In the genomic region with DNA sequence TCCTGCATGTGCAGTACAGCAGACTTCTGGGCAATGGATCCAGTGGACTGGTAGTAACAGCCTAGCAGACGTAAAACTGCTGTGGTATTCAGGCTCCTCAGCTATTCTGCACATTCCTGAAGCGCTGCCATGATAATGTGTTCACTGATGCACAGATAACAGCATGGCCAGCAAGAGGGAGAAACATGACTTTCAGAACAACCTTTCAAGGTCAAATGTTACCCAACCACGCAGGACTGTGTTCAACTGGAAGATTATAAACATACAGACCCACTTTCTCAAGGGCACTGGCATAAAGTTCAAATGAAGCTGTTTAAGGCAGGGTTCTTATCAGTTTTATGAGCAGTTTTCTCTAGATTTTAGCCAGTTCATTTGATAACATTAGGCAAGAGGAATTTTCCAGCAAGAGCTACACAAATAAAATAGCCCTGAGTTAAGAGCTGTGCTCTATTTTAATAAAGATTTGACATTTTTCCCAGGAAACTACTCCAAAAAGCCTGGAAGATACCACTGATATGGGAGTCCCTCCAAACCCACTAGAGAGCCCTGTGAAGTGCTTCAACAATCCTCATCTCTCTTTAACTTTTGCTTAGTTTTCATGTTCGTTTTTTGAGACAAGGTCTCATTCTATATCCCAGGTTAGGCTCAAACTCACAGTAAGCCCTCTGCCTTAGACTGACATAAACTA, we compare ENCODE assay signal across 10 mouse cellular contexts.
A peak's percentile ranks its signal among the peaks of the same experiment; 100 is the strongest.
DNase-seq lines count a peak whose midpoint lies in the region; ATAC-seq and TF ChIP-seq lines count a peak whose summit lies in the region.
"Had no signal": no experiment of that assay in that cellular context is flagged by ENCODE, and none has a peak within 500 bp of the region (broad histone marks: within the 10 kb centered on the region; RNA-seq: fewer than 3 reads in every experiment).

No protein-coding gene starts in this region.

- peak; percentile 20 to 22 for DNase-seq in adrenal gland, adult 18-20 months (ENCODE audit: low spot score in 2 of 2)
- peak; percentile 70 for DNase-seq in lung, postnatal 36 days
- no peak for DNase-seq in gastrocnemius, postnatal 10 days
- DNase-seq in forebrain, embryonic 11.5 days (ENCODE audit: low spot score): no peak
- DNase-seq in T-cell, adult 2 months (ENCODE audit: low spot score): no peak
- DNase-seq: cerebellum, postnatal 14 days had no signal

- no peak overlapping the region for H3K4me3 ChIP-seq in intestine, embryonic 15.5 days (replicated peaks)
- H3K4me3 ChIP-seq in intestine, postnatal 0 days (ENCODE audit: low read depth, low read length): no peak overlapping the region
- no peak overlapping the region for H3K4me3 ChIP-seq in kidney, embryonic 15.5 days (replicated peaks)
- H3K4me3 ChIP-seq in forebrain, embryonic 11.5 days (ENCODE audit: low read depth, low read length): no peak overlapping the region

- H3K4me2 ChIP-seq in intestine, embryonic 15.5 days (replicated peaks): no peak overlapping the region
- no peak overlapping the region for H3K4me2 ChIP-seq in intestine, postnatal 0 days (replicated peaks; ENCODE audit: low read depth)
- H3K4me2 ChIP-seq in kidney, embryonic 15.5 days: no peak overlapping the region
- H3K4me2 ChIP-seq in forebrain, embryonic 11.5 days (ENCODE audit: low read depth, low read length, severe bottlenecking): no peak overlapping the region

- no peak overlapping the region for H3K9ac ChIP-seq in intestine, embryonic 15.5 days
- H3K9ac ChIP-seq in intestine, postnatal 0 days (ENCODE audit: low read depth, low read length): no peak overlapping the region
- H3K9ac ChIP-seq in kidney, embryonic 15.5 days: no peak overlapping the region
- H3K9ac ChIP-seq in forebrain, embryonic 11.5 days (ENCODE audit: low read length): no peak overlapping the region

- no peak for TF ChIP-seq CTCF in intestine, postnatal 0 days (IDR thresholded peaks at IDR 0.05; ENCODE audit: low read depth)

- no peaks in the 10 kb centered on the region for H3K9me3 ChIP-seq in intestine, embryonic 15.5 days
- H3K9me3 ChIP-seq in intestine, postnatal 0 days (ENCODE audit: control insufficient read depth): no peaks in the 10 kb centered on the region
- no peaks in the 10 kb centered on the region for H3K9me3 ChIP-seq in kidney, embryonic 15.5 days (replicated peaks)
- H3K9me3 ChIP-seq in forebrain, embryonic 11.5 days (ENCODE audit: control insufficient read depth, low read length): no peaks in the 10 kb centered on the region

- H3K36me3 ChIP-seq in intestine, embryonic 15.5 days: no peaks in the 10 kb centered on the region
- no peaks in the 10 kb centered on the region for H3K36me3 ChIP-seq in intestine, postnatal 0 days (ENCODE audit: control insufficient read depth, insufficient read depth)
- no peaks in the 10 kb centered on the region for H3K36me3 ChIP-seq in kidney, embryonic 15.5 days
- no peaks in the 10 kb centered on the region for H3K36me3 ChIP-seq in forebrain, embryonic 11.5 days (ENCODE audit: control insufficient read depth, insufficient read depth, low read length)

- 46% methylated on average over 4 of the region's 4 CpGs for WGBS in intestine, embryonic 15.5 days
- WGBS in intestine, postnatal 0 days: 35% methylated on average over 4 of the region's 4 CpGs
- 40% methylated on average over 4 of the region's 4 CpGs for WGBS in kidney, embryonic 15.5 days
- 37% methylated on average over 4 of the region's 4 CpGs for WGBS in forebrain, embryonic 11.5 days

- H3K27ac ChIP-seq in intestine, embryonic 15.5 days: no peak overlapping the region
- H3K27ac ChIP-seq in intestine, postnatal 0 days (ENCODE audit: low read depth, low read length): no peak overlapping the region
- H3K27ac ChIP-seq in kidney, embryonic 15.5 days: no peak overlapping the region
- no peak overlapping the region for H3K27ac ChIP-seq in forebrain, embryonic 11.5 days (ENCODE audit: low read depth, low read length)

- peak; percentile 63 for ATAC-seq in intestine, embryonic 15.5 days
- ATAC-seq in intestine, postnatal 0 days: no peak
- 0 out of 2 replicates have a peak, but pooled peaks have one; percentile 54 for ATAC-seq in kidney, embryonic 15.5 days (replicated peaks; ENCODE audit: low FRiP score)
- no peak for ATAC-seq in forebrain, embryonic 11.5 days (replicated peaks; ENCODE audit: low FRiP score)

- no peaks in the 10 kb centered on the region for H3K4me1 ChIP-seq in intestine, embryonic 15.5 days (replicated peaks)
- peaks cover 4% of the 10 kb centered on the region; the same call in 1 of the 2 replicates for H3K4me1 ChIP-seq in intestine, postnatal 0 days (replicated peaks; ENCODE audit: control insufficient read depth, insufficient read depth, low read length)
- peaks cover 4% of the 10 kb centered on the region; the same call in 1 of the 2 replicates for H3K4me1 ChIP-seq in kidney, embryonic 15.5 days
- H3K4me1 ChIP-seq in forebrain, embryonic 11.5 days (replicated peaks; ENCODE audit: control insufficient read depth, insufficient read depth, low read length): no peaks in the 10 kb centered on the region; the same call in 1 of the 2 replicates

- H3K27me3 ChIP-seq in intestine, embryonic 15.5 days (replicated peaks): no peaks in the 10 kb centered on the region
- no peaks in the 10 kb centered on the region for H3K27me3 ChIP-seq in intestine, postnatal 0 days (replicated peaks; ENCODE audit: control insufficient read depth, insufficient read depth, low read length)
- no peaks in the 10 kb centered on the region for H3K27me3 ChIP-seq in kidney, embryonic 15.5 days
- no peaks in the 10 kb centered on the region for H3K27me3 ChIP-seq in forebrain, embryonic 11.5 days (ENCODE audit: control insufficient read depth, insufficient read depth, low read length)
- H3K27me3 ChIP-seq: CH12.LX had no signal

Comparison
In these comparisons a context has a peak if more than half of its experiments do, and no peak if none do; other contexts are left out.
1. ATAC-seq: peak in intestine, embryonic 15.5 days (single experiment) and kidney, embryonic 15.5 days (single experiment); none in intestine, postnatal 0 days (single experiment) and forebrain, embryonic 11.5 days (single experiment).
2. DNase-seq: peak in adrenal gland, adult 18-20 months (2 of 2) and lung, postnatal 36 days (single experiment); none in gastrocnemius, postnatal 10 days (single experiment), forebrain, embryonic 11.5 days (single experiment) and T-cell, adult 2 months (single experiment).